Mouse (Mus musculus) CH12.LX (cell line): ENCODE data around the gene Pitpnm3. TPM values are rescaled to one million over a fixed set of nuclear protein-coding genes. Genes with fewer than 3 reads are reported as not detected.

ENCODE experiments used
- DNase-seq: peaks from one replicate; pipeline ENCODE4 v3.0.0-alpha.2; 2013; ENCODE audit errors: extremely low read depth
- H3K27ac ChIP-seq: 2 replicates; pipeline ENCODE4 v1.5.1; 2012; ENCODE audit warnings: low read depth, mild to moderate bottlenecking, control low read depth, moderate library complexity; ENCODE audit not compliant: insufficient read depth
- H3K27me3 ChIP-seq: replicated peaks from 2 replicates; pipeline ENCODE3; 2012; ENCODE audit warnings: inconsistent platforms
- H3K36me3 ChIP-seq, 2 experiments: replicated peaks in 1 of 2; 2 replicates each; pipeline versions ENCODE3 to v1.6.1; 2012; ENCODE audit warnings: inconsistent platforms in 1 of 2, low read length in 1 of 2, mild to moderate bottlenecking in 1 of 2, mixed read lengths in 1 of 2, moderate library complexity in 1 of 2; ENCODE audit not compliant: control insufficient read depth in 1 of 2, insufficient read depth in 1 of 2
- H3K4me1 ChIP-seq, 2 experiments: 2 replicates each; pipeline ENCODE4 v1.6.1; 2012; ENCODE audit warnings: inconsistent platforms in 1 of 2, moderate library complexity in 1 of 2; ENCODE audit not compliant: insufficient read depth in 2 of 2, control insufficient read depth in 1 of 2
- H3K4me2 ChIP-seq: 2 replicates; pipeline ENCODE4 v1.6.1; 2012; ENCODE audit warnings: low read depth, mild to moderate bottlenecking, control low read depth; ENCODE audit not compliant: poor library complexity, insufficient read depth, severe bottlenecking
- H3K4me3 ChIP-seq, 3 experiments: fragments of 150-350 bp in 1 of 3; sonication (generic) in 1 of 3; replicated peaks in 1 of 3; 2 replicates each; pipeline versions ENCODE3 to v1.5.1; 2011 to 2012; ENCODE audit warnings: low read depth in 2 of 3, low read length in 2 of 3, mild to moderate bottlenecking in 2 of 3, moderate library complexity in 2 of 3, control low read depth in 1 of 3, improper control_type of control experiment in 1 of 3, inconsistent platforms in 1 of 3, mixed read lengths in 1 of 3; ENCODE audit not compliant: poor library complexity in 1 of 3
- H3K79me2 ChIP-seq: replicated peaks from 2 replicates; pipeline ENCODE4 v1.6.1; 2012; ENCODE audit warnings: mild to moderate bottlenecking, moderate library complexity; ENCODE audit not compliant: control insufficient read depth, poor library complexity, insufficient read depth, severe bottlenecking; ENCODE audit errors: extremely low read depth
- H3K9ac ChIP-seq: 2 replicates; pipeline ENCODE4 v1.6.1; 2012; ENCODE audit warnings: low read depth, mild to moderate bottlenecking, control low read depth, moderate library complexity; ENCODE audit not compliant: insufficient read depth
- H3K9me3 ChIP-seq: replicated peaks from 2 replicates; pipeline ENCODE3; 2012; ENCODE audit warnings: low read length, inconsistent platforms, mixed read lengths
- CHD1 ChIP-seq: IDR thresholded peaks from 2 replicates; pipeline ENCODE4 v1.6.1; 2012; ENCODE audit warnings: low read depth, low read length, improper control_type of control experiment, inconsistent platforms
- CHD2 ChIP-seq: IDR thresholded peaks from 2 replicates; pipeline ENCODE4 v1.6.1; 2011; ENCODE audit warnings: low read length, improper control_type of control experiment
- ELF1 ChIP-seq: IDR thresholded peaks from 2 replicates; pipeline ENCODE4 v1.6.1; 2014; ENCODE audit warnings: low read depth, mild to moderate bottlenecking, inconsistent platforms, low read length, improper control_type of control experiment
- ETS1 ChIP-seq: conservative IDR thresholded peaks from 2 replicates; pipeline ENCODE4 v1.6.1; 2012; ENCODE audit warnings: low read depth, mild to moderate bottlenecking, inconsistent platforms, low read length, improper control_type of control experiment, moderate library complexity
- GABPA ChIP-seq: IDR thresholded peaks from 2 replicates; pipeline ENCODE4 v1.6.1; 2012; ENCODE audit warnings: low read depth, low read length, improper control_type of control experiment, inconsistent platforms; ENCODE audit not compliant: insufficient replicate concordance
- HCFC1 ChIP-seq: IDR thresholded peaks from 2 replicates; pipeline ENCODE4 v1.6.1; 2012; ENCODE audit warnings: low read depth, mild to moderate bottlenecking, inconsistent platforms, low read length, improper control_type of control experiment
- IRF4 ChIP-seq: IDR thresholded peaks from 2 replicates; pipeline ENCODE4 v1.6.1; 2014; ENCODE audit warnings: low read depth, mild to moderate bottlenecking, inconsistent platforms, low read length, improper control_type of control experiment
- JUND ChIP-seq: conservative IDR thresholded peaks from 2 replicates; pipeline ENCODE4 v1.6.1; 2011; ENCODE audit warnings: low read depth, low read length, improper control_type of control experiment
- MAZ ChIP-seq: IDR thresholded peaks from 2 replicates; pipeline ENCODE4 v1.6.1; 2012; ENCODE audit warnings: low read depth, mild to moderate bottlenecking, inconsistent platforms, low read length, improper control_type of control experiment, moderate library complexity
- NRF1 ChIP-seq: IDR thresholded peaks from 2 replicates; pipeline ENCODE4 v1.6.1; 2014; ENCODE audit warnings: low read depth, mild to moderate bottlenecking, inconsistent platforms, low read length, improper control_type of control experiment, moderate library complexity
- PAX5 ChIP-seq: IDR thresholded peaks from 2 replicates; pipeline ENCODE4 v1.6.1; 2012; ENCODE audit warnings: low read length, inconsistent platforms, mixed read lengths
- RAD21 ChIP-seq: IDR thresholded peaks from 2 replicates; pipeline ENCODE4 v1.6.1; 2011; ENCODE audit warnings: low read depth, mild to moderate bottlenecking, low read length, improper control_type of control experiment, moderate library complexity
- SIN3A ChIP-seq: IDR thresholded peaks from 2 replicates; pipeline ENCODE4 v1.6.1; 2012; ENCODE audit warnings: low read length, improper control_type of control experiment, inconsistent platforms
- TCF12 ChIP-seq: IDR thresholded peaks from 2 replicates; pipeline ENCODE4 v1.6.1; 2014; ENCODE audit warnings: low read depth, mild to moderate bottlenecking, inconsistent platforms, low read length, improper control_type of control experiment
- USF1 ChIP-seq: IDR thresholded peaks from 2 replicates; pipeline ENCODE4 v1.6.1; 2014; ENCODE audit warnings: low read depth, mild to moderate bottlenecking, inconsistent platforms, low read length, improper control_type of control experiment
- USF2 ChIP-seq: conservative IDR thresholded peaks from 2 replicates; pipeline ENCODE4 v1.6.1; 2011; ENCODE audit warnings: low read depth, low read length, improper control_type of control experiment
- ZC3H11A ChIP-seq: IDR thresholded peaks from 2 replicates; pipeline ENCODE4 v1.6.1; 2012; ENCODE audit warnings: low read depth, mild to moderate bottlenecking, inconsistent platforms, low read length, improper control_type of control experiment
- ZMIZ1 ChIP-seq: IDR thresholded peaks from 2 replicates; pipeline ENCODE4 v1.6.1; 2012; ENCODE audit warnings: low read depth, mild to moderate bottlenecking, inconsistent platforms, low read length, improper control_type of control experiment
- dilution Hi-C: fragments of 300-500 bp; cut with MboI; formaldehyde crosslinking; loops from 2 replicates; pipeline ENCODE4 v1.14.3; 2020; ENCODE audit warnings: low sequenced_read_pairs; ENCODE audit not compliant: extremely low pct_unique_long_range_greater_than_20kb, extremely low pct_ligation_motif_present
- in situ Hi-C: fragments of 300-500 bp; cut with MboI; formaldehyde crosslinking; loops from 3 replicates; pipeline ENCODE4 v1.14.3; 2019; ENCODE audit warnings: low sequenced_read_pairs, low pct_ligation_motif_present, low pct_unique_long_range_greater_than_20kb, mixed read lengths
- polyA plus RNA-seq: library from polyadenylated mRNA; unstranded; fragments of >175 nt; gene quantifications from 2 replicates; pipeline ENCODE4 v1.2.1, GENCODE M21; 2012; ENCODE audit warnings: low read depth; ENCODE audit not compliant: insufficient read length
- total RNA-seq, 2 experiments: library from RNA; depleted of rRNA; stranded (reverse); fragments of 300-350 nt in 1 of 2; fragments of >200 nt in 1 of 2; gene quantifications; 2 replicates each; pipeline ENCODE4 v1.2.3; 2012 to 2014

Pitpnm3 gene
- total and polyA plus RNA-seq, 3 experiments: 0.08 to 0.59 (median 0.31) TPM

GRCm38 (mm10) chr11:72061093-72061620 is 74.4 kb downstream of the Pitpnm3 start:
- no peak for TF ChIP-seq ETS1
- no peak for TF ChIP-seq ZMIZ1
- no peak for TF ChIP-seq USF1
- TF ChIP-seq MAZ: no peak
- TF ChIP-seq ELF1: no peak
- no peak for TF ChIP-seq JUND
- no peak for TF ChIP-seq USF2
- no peak for TF ChIP-seq RAD21
- no peak for TF ChIP-seq HCFC1
- no peak for TF ChIP-seq IRF4
- TF ChIP-seq PAX5: no peak
- TF ChIP-seq, all 38 proteins: peak for 0
- Histone ChIP-seq H3K9ac (no peak overlapping the region), H3K36me3 (no peaks in the 10 kb centered on the region), H3K4me3 (no peak overlapping the region), H3K4me2 (no peak overlapping the region), H3K27ac (no peak overlapping the region), H3K9me3 (no peaks in the 10 kb centered on the region), H3K27me3 (peaks cover 14% of the 10 kb centered on the region), H3K79me2 (no peaks in the 10 kb centered on the region), H3K4me1 (peaks cover 49 to 73% of the 10 kb centered on the region in 2 experiments)
- in situ Hi-C loops (no loop called here), dilution Hi-C loops (no loop called here)
- no peak for DNase-seq

- Histone ChIP-seq H3K9me3 (no peaks in the 10 kb centered on the region), H3K4me3 (no peak overlapping the region), H3K4me1 (peaks cover 49 to 66% of the 10 kb centered on the region in 2 experiments), H3K79me2 (no peaks in the 10 kb centered on the region), H3K4me2 (peak overlapping the region; percentile 17; the same call in 1 of the 2 replicates), H3K27me3 (peaks cover 12% of the 10 kb centered on the region), H3K27ac (no peak overlapping the region), H3K36me3 (no peaks in the 10 kb centered on the region), H3K9ac (no peak overlapping the region)
- TF ChIP-seq CHD2: no peak
- no peak for TF ChIP-seq USF2
- no peak for TF ChIP-seq CHD1
- TF ChIP-seq GABPA: no peak
- no peak for TF ChIP-seq ZC3H11A
- TF ChIP-seq TCF12: no peak
- no peak; the same call in 1 of the 2 replicates for TF ChIP-seq ELF1
- no peak for TF ChIP-seq NRF1
- no peak for TF ChIP-seq USF1
- no peak for TF ChIP-seq SIN3A
- in situ Hi-C loops (no loop called here), dilution Hi-C loops (no loop called here)
- DNase-seq: peak; percentile 56
Measured at GRCm38 (mm10) chr11:72060416-72060815, 75.2 kb downstream of the Pitpnm3 start.
